Mouse (Mus musculus) retina, postnatal 7 days (tissue): ENCODE measurements around the gene Ntrk3.
A peak's percentile ranks its signal among the peaks of the same experiment; 100 is the strongest.

ENCODE experiments used
- DNase-seq: peaks from one replicate; pipeline ENCODE4 v3.0.0-alpha.2; 2012; ENCODE audit warnings: low read depth, low spot score

The Ntrk3 gene

GRCm38 (mm10) chr7:78221668-78222067, 516.1 kb downstream of the Ntrk3 start:
- DNase-seq, result no peak

DNA sequence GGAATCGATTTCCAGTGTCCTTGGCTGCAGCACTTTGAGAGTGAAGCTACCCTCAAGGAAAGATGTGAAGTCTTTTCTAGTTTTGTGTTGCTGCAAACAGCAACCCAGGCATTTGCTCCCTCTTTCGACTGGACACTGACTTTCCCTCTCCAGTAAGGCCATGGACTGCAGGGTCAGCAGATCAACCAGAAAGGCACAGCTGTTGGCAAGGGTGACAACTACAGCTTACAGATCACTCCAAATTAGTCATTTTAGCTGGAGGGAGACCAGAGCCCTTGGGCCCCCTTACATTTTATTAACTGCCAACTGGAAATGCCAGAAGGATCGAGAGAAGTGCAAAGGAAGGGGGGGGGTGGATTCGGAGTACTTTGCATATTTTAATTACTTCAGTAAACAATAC, 516.9 kb downstream of the Ntrk3 start:
- DNase-seq, result no peak

GRCm38 (mm10) chr7:78190931-78191653, 546.7 kb downstream of the Ntrk3 start:
- DNase-seq, result peak; percentile 17

DNA sequence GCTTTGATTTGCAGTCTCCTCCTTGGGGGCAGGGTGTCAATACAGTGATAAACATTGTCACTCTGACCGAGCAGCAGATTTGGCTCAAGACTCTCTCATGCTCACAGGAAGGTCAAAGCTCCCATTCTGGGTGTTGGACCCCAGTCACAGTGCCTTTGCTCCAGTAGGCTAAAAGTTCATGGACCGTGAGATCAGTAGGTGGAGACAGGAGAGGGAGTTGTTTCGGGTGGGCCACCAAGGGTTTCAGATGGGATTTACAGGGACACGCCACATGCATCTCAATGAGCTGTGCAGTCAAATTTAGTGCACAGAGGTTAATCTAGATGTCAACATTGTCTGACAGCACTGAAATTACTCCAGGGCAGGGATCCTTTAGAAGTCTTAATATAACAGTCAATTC, 552.2 kb downstream of the Ntrk3 start:
- DNase-seq, result no peak

GRCm38 (mm10) chr7:78183396-78183795, 554.4 kb downstream of the Ntrk3 start:
- DNase-seq, result no peak

DNA sequence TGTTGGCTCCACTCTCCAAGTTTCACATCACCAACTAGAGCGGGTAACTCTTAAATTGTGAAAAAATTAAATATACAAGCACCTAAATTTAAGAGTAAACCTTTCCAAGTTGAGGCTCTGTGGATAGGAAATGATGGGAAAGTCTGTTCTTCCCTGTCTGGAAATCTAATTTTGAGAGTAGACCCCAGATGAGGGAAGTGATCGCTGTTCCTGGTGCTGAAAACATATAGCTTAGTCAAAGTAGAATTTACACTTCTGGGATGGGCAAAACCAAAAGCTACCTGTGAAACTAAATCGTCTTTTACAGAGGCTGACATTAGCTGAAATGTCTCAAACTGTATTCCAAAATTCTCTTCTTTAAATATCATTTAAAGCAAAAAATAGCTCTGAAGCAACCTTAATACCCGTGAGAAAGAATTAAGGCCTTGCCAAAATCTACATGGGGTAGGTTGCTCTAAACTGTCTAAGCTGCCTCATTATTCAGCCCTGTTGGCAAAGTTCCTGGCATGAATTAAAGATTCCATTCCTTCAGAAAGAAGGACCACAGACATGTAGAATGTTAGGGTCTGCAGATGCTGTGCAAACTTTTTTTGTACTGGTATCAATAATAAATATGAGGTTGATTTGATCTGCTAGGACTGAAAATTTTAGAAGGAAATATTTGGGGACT, 557.7 kb downstream of the Ntrk3 start:
- no peak for DNase-seq

- DNase-seq, result no peak
Observed at GRCm38 (mm10) chr7:78172267-78172955, 565.4 kb downstream of the Ntrk3 start.

- DNase-seq, result no peak
Observed at GRCm38 (mm10) chr7:78165466-78165865, 572.3 kb downstream of the Ntrk3 start.

GRCm38 (mm10) chr7:78157946-78158345, 579.9 kb downstream of the Ntrk3 start:
- DNase-seq, result no peak

DNA sequence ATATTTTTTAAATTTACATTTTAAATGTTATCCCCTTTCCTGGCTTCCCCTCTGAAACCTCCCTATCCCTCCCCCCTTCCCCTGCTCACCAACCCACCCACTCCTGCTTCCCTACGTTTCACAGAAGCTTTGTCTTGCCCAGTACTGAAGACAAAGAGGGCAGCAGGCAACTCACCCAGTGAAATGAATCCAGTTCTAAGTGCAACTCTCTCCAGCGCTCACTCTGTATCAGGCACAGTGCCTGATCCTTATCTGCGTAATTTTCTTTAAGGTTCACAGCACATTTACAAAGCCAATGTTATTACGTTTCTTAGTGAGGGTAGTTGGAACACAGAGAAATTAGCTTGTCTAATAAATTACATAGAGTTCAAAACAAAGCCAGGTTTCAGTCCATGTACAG, 592.6 kb downstream of the Ntrk3 start:
- DNase-seq, result no peak

DNA sequence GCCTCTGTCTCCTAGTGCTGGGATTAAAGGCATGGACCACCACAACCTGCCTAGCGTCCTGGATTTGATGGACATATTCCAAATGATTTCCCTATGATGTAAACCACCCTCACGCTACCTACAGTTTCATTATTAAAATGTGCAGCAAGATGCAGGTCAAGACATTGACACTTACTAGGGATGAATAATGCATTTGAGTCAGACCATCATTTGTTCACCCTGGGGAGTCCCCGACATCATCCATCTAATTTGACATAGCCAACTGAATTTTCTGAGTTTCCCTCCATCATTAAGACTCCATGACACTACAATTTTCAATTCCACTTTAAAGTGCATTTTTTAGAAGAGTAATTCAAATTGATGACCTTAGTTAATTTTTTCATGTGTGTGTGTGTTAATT, 593.0 kb downstream of the Ntrk3 start:
- DNase-seq, result no peak

GRCm38 (mm10) chr7:78129966-78130365, 607.8 kb downstream of the Ntrk3 start:
- DNase-seq, result no peak
